Mouse (Mus musculus) gastrocnemius, adult 2 months (tissue): ENCODE results near the gene Arl5b. TPM values are rescaled to one million over a fixed set of nuclear protein-coding genes. Genes with fewer than 3 reads are reported as not detected.
A peak's percentile ranks its signal among the peaks of the same experiment; 100 is the strongest.

ENCODE experiments used
- DNase-seq: peaks from one replicate; pipeline ENCODE4 v3.0.0; 2022
- H3K27ac ChIP-seq: fragments of 200-600 bp; 2 replicates; pipeline ENCODE4 v1.8.1; 2022; ENCODE audit warnings: mild to moderate bottlenecking
- H3K4me3 ChIP-seq: fragments of 200-600 bp; 2 replicates; pipeline ENCODE4 v1.8.1; 2022; ENCODE audit warnings: mild to moderate bottlenecking, moderate library complexity
- CTCF ChIP-seq: fragments of 200-600 bp; IDR thresholded peaks from 2 replicates; pipeline ENCODE4 v1.8.1; 2022; ENCODE audit warnings: antibody characterized with exemption, mild to moderate bottlenecking, moderate library complexity
- intact Hi-C: fragments of 180-260 bp; cut with DNase I; formaldehyde crosslinking; loops from one replicate; pipeline ENCODE4 v1.15.1; 2025
- long read RNA-seq, 2 experiments: library from polyadenylated mRNA; stranded (forward); transcript quantifications; one replicate each; pipeline ENCODE4 v2.0.0; 2021
- total RNA-seq, 2 experiments: library from RNA; stranded (reverse); gene quantifications; 2 replicates each; pipeline ENCODE4 v1.2.3; 2021

Gene Arl5b
- 10 to 100 TPM; 14.6 to 22.1 TPM for total RNA-seq
- long read RNA-seq, experiment 1, partial matches to known transcripts: 0 of 1 reads
- long read RNA-seq, experiment 1, other reads (novel, unspliced or antisense): 1 of 1 reads
- long read RNA-seq, experiment 2, full-length matches to known transcripts: 1 of 4 reads
- long read RNA-seq, experiment 2, partial matches to known transcripts: 1 of 4 reads
- long read RNA-seq, experiment 2, other reads (novel, unspliced or antisense): 2 of 4 reads

DNA sequence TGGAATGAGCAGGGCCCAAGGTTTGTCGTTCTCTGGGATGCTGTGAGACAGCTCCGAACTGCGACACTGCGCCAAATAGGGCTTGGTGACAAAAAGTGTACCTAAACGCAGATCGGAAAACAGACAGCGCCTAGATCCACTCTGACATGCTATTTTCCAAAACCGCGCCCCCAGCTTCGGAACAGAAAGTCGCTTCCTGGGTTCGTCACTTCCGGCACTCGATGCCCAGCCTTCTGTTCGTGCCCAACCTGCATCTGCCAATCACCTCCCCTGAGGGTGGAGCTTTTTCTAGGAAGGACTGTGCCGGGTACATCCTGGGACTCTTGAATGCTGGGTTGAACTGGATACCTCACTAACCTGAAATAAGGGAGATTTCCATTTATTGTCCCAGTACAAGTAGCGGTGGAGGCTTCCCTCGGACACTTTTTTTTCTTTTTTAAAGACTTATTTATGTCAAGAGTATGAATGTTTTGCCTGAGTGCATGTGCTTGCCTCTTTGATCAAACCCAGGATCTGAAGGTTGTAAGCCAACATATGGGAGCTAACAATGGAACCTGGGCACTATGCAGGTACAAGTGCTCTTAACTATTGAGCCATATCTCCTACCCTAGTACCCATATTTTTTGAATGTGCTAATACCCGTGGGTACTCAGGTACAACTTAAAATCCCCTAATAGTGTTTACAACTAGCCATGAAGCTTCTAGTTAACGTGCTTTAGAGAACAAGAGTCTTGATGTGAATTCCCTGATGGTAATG is at the start of gene Arl5b:
Gene Arl5b (plus strand): TSS at position 279 of the 757 bp plus-strand sequence.
- peak within 1 kb of the TSS; percentile 94 for H3K4me3 ChIP-seq
- peak; percentile 96 for DNase-seq
- peak; percentile 17; the same call in 1 of the 2 replicates for TF ChIP-seq CTCF
- intact Hi-C loops: no loop called here
- H3K27ac ChIP-seq: peak within 1 kb of the TSS; percentile 90

DNA sequence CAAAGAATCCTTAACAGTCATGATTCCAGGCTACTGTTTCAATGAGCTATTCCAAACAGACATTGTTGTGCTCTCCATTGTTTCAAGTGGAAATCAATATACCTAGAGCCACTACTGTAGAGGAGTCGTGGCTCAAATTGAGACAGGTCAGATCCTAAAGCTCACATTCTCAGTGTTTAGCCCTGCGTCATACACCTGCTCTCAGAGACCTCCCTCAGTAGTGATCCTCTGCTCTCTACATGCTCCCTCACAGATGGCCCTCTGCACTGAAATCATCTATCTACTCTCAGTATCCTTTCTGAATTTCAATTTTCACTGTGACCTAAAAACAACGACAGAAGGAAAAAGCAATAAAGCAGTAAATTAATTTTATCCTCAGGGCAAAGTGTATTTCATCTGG is 41.7 kb upstream of the Arl5b start:
- intact Hi-C loops: no loop called here
- no peak for TF ChIP-seq CTCF

DNA sequence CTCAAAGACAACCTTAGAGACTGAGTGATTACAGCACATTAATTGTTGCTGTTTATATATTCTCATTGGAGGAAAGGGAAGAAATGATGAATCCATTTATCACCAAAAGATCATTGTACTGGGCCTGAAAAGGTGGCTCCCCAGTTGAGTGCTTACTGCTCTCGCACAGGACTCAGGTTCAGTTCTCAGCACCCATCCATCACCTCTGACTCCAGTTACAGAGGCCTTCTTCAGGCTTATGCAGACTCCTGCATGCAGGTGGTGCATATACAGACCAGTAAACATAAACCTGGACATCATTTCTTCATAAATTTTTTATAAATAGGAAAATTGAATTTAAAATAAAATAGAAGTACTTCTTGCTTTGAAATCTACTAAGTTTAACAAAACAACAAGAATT is 41.1 kb upstream of the Arl5b start:
- DNase-seq: no peak
- H3K4me3 ChIP-seq: no peak overlapping the region
- H3K27ac ChIP-seq: no peak overlapping the region
- no peak for TF ChIP-seq CTCF
- intact Hi-C loops: no loop called here

More for the DNA sequence above, 41.7 kb upstream of the Arl5b start:
- no peak overlapping the region for H3K27ac ChIP-seq
- no peak overlapping the region for H3K4me3 ChIP-seq
- no peak for DNase-seq

DNA sequence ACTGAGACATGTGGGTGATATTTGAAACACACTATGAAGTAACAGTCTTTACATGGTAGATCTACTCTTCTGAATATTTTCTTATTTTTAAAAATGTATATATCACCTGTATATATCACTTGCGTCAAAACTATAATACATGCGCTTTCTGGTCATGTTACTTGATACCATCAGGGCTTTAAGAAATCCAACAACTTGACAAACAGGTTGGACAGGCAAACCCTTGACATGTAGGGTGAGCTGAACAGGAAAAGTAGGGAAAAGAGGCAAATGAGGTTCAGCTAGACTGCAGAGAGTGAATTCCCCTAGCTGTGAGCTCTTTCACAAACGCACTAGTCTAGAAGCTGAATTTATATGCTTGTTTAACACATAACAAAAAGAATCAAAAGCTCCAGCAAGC is 22.4 kb upstream of the Arl5b start:
- no peak for DNase-seq
- TF ChIP-seq CTCF: no peak
- no peak overlapping the region for H3K27ac ChIP-seq
- H3K4me3 ChIP-seq: no peak overlapping the region
- intact Hi-C loops: loop anchor here (5.0 kb wide), 1 partner anchor 50 kb away; no protein-coding TSS in a partner anchor

DNA sequence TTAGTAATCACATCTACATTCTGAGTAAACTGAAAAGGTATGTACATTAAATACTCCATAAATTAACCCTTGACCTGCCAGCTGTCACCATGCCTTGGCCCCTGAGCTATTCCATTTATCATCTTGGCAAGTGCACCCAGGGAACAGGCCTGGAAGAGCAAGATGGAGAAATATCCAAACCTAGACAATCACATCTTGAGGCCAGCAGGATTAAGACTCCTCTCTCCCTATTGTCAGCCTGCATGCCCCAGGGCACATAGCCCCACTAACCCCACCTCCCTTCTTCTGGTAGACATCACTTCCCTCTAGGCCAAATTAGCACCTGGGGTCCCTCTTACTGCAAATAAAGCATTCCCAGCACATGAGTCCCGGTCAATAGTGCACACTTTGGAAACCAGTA is 21.4 kb upstream of the Arl5b start:
- no peak for DNase-seq
- TF ChIP-seq CTCF: no peak
- intact Hi-C loops: loop anchor here (5.0 kb wide), 1 partner anchor 49 kb away; no protein-coding TSS in a partner anchor
- Histone ChIP-seq H3K4me3 (no peak overlapping the region), H3K27ac (no peak overlapping the region)

DNA sequence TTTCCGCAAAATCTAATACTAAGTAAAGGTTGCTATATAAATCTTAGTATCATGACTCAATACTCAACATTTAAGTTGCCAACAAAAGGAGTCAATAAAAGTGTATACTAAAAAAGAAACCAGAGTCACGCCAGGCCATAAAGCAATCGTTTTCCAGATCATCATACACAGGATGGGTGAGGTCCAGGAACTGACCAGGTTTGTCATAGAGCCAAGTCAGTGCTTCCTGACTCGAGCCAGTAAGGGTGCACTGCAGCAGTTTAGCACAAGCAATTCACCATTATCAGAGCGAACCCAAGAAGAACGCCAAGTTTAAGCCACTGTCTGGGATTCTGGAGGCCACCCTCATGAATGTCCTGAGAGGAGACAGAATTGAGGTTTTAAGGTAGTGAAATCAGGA is 10.5 kb upstream of the Arl5b start:
- intact Hi-C loops: no loop called here
- no peak for TF ChIP-seq CTCF
- Histone ChIP-seq H3K4me3 (no peak overlapping the region), H3K27ac (peak overlapping the region; percentile 74)
- peak; percentile 32 for DNase-seq

DNA sequence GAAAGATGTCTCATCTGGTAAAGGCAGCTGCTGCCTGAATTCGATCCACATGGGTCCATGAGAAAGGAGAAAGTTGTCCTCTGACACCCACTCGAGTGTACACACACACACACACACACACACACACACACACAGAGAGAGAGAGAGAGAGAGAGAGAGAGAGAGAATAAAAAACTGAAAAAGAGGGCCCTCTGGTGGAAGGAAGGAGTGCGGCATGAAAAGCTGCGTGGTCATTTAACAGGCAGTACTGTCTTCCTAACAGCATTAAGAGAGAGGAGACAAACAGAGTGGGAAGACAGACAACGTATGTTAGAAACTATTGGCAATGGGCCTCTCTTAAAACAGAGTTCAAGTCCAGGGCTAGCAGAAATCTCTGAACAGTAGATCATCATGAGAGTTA is 8.9 kb upstream of the Arl5b start:
- Histone ChIP-seq H3K4me3 (no peak overlapping the region), H3K27ac (no peak overlapping the region)
- intact Hi-C loops: no loop called here
- peak; percentile 47 for TF ChIP-seq CTCF
- no peak for DNase-seq

DNA sequence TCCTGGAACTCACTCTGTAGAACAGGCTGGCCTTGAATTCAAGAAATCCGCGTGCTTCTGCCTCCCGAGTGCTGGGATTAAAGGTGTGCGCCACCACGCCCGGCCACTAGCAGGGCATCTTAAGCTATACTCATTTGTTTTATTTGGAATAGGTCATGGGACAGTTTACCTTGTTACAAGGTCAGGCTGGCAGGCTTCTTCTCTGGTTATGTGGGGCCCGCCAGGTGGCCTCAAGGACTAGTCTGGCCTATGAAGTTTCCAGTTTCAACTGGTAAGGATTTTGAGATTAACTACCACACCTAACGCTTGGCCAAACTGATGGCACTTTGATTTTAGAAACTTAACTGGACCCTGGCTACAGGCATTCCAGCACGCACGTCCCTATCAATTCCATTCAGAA is 5.3 kb downstream of the Arl5b start:
- no peak for TF ChIP-seq CTCF
- DNase-seq: no peak
- Histone ChIP-seq H3K4me3 (peak overlapping the region; percentile 95), H3K27ac (peak overlapping the region; percentile 98)
- intact Hi-C loops: no loop called here

DNA sequence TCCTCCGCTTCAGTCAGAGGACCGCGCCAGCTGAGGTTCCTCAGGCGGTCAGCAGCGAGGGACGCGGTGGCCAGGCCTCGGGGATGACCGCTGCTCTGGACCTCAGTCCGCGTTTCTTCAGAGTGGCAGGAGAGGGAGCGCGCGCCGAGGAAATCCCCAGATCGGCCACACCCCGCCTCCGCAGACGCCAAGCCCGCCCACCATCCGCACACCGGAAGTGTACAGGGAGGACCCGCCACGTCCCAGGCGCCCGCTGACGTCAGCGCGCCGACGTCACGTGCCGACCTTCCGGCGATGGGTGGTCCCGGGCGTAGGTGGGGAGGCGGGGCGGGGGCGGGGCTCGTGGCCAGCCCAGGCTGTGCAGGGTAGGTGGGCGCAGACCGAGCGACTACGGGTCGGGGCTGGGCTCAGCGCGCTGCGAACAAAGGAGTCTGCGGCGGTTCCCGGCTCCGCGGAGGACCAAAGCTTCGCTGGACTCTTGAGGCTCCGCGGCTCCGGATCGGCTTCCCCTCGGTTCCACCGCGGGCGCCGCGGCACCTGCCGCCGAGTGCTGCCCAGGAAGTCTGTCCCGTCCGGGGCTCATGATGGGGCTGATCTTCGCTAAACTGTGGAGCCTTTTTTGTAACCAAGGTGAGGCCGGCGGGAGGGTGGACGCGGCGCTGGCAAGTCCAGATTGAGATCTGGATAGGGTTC is 5.9 kb downstream of the Arl5b start, which contains the start of gene Nsun6:
Gene Nsun6 (minus strand): TSS at position 125 of the 693 bp plus-strand sequence.
- peak; percentile 33; the same call in 1 of the 2 replicates for TF ChIP-seq CTCF
- intact Hi-C loops: no loop called here
- DNase-seq: peak; percentile 99
- H3K27ac ChIP-seq: peak within 1 kb of the TSS; percentile 98
- peak within 1 kb of the TSS; percentile 95 for H3K4me3 ChIP-seq

DNA sequence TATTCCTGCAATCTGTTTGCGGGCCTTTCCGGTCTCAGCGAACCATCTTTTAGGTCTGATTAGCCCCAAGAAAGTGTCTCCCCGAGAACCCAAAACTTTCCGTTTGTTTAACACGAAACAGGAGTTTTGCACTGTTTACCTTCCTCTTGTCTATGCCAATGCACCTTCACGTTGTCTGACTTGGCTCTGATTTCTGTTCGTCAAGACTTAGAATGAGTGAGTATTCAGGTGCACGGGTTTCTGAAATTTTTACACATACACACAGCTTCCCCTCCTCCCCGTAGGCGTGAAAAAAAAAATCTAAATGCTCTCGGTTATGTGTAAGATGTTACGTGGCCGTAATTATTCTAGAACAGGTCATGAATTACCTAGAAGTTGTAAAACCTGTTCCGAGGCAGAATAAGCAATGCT is 6.6 kb downstream of the Arl5b start:
- DNase-seq: no peak
- intact Hi-C loops: no loop called here
- H3K27ac ChIP-seq: peak overlapping the region; percentile 98
- peak overlapping the region; percentile 95 for H3K4me3 ChIP-seq
- TF ChIP-seq CTCF: no peak

DNA sequence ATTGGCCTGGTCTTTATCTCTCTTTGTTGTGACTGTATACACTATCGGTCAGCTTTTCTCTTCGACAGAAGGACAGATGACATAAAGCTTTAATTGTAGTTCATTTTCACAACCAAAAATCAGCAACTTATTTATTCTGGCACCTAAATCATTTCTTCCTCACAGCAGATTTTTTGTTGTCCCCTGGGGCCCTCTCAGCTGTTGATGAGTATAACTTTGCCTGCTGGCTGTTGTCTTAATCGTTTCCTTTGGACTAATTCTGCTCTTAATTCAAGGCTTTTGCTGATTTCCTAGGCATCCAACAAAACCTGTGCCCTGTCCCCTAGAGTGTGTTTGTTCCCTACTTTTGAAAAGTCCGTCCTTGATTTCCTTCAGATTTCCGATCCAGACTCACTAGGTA is 9.0 kb downstream of the Arl5b start:
- no peak overlapping the region for H3K27ac ChIP-seq
- DNase-seq: peak; percentile 42
- intact Hi-C loops: no loop called here
- no peak overlapping the region for H3K4me3 ChIP-seq
- TF ChIP-seq CTCF: no peak

DNA sequence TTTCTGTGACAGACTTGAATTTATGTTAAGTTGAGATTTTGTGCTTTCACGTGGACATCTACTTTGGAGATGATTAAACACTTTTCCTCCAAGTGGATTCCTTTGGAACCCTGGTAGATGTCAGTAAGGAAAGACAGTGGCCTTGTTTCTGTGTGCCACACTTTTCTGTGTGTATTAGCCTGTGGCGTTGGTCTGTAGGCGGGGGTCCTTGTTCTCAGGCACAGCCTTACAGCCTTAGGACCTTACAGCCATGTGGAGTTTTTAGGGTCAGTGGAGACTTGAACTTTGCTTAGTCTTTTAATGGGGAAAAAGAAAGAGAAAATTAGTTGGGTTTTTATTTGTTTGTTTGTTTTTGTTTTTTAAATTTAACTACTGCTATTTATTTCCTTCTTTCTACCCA is 11.7 kb downstream of the Arl5b start:
- DNase-seq: no peak
- Histone ChIP-seq H3K27ac (peak overlapping the region; percentile 16), H3K4me3 (no peak overlapping the region)
- intact Hi-C loops: no loop called here
- no peak for TF ChIP-seq CTCF

DNA sequence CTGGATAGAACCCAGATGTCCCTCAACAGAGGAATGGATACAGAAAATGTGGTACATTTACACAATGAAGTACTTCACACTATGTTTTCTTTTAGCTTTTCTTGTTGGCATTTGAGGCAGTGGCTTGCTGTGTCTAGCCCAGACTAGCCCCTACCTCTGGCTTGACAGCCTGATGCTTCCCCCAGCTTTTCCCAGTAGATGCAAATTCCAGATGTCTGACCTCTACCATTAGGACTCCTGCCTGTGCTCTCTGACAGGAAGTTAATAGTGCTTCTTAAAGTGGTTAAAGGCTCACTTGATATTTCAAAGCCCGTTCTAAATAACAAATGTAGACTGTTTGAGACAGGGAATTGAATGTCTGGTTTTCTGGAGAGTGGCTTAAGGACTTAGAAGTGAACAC is 14.6 kb downstream of the Arl5b start:
- peak overlapping the region; percentile 62 for H3K27ac ChIP-seq
- TF ChIP-seq CTCF: no peak
- no peak overlapping the region for H3K4me3 ChIP-seq
- no peak for DNase-seq
- intact Hi-C loops: no loop called here
